Mouse (Mus musculus) heart, embryonic 11.5 days (tissue): ENCODE results near the gene Cyb5b. TPM values are rescaled to one million over a fixed set of nuclear protein-coding genes. Genes with fewer than 3 reads are reported as not detected.
A peak's percentile ranks its signal among the peaks of the same experiment; 100 is the strongest.

Experiments
- ATAC-seq: fragments of 200-750 bp; cut with Nextera tagmentation; replicated peaks from 2 replicates; pipeline ENCODE4 v1.8.0; 2017; ENCODE audit warnings: moderate library complexity; ENCODE audit not compliant: insufficient number of reproducible peaks, low FRiP score, low TSS enrichment
- H3K27ac ChIP-seq: fragments of 300-500 bp; sonication (generic); 2 replicates; pipeline ENCODE4 v1.5.1; 2014; ENCODE audit warnings: mild to moderate bottlenecking, low read depth, low read length
- H3K27me3 ChIP-seq: fragments of 300-500 bp; sonication (generic); 2 replicates; pipeline ENCODE4 v1.6.1; 2014; ENCODE audit warnings: mild to moderate bottlenecking, low read length, mixed read lengths; ENCODE audit not compliant: control insufficient read depth, insufficient read depth
- H3K36me3 ChIP-seq: fragments of 300-500 bp; sonication (generic); 2 replicates; pipeline ENCODE4 v1.6.1; 2014; ENCODE audit warnings: mild to moderate bottlenecking, low read length, moderate library complexity, mixed read lengths; ENCODE audit not compliant: control insufficient read depth, insufficient read depth
- H3K4me1 ChIP-seq: fragments of 300-500 bp; sonication (generic); 2 replicates; pipeline ENCODE4 v1.6.1; 2014; ENCODE audit warnings: low read length; ENCODE audit not compliant: control insufficient read depth, insufficient read depth
- H3K4me2 ChIP-seq: fragments of 300-500 bp; sonication (generic); 2 replicates; pipeline ENCODE4 v1.6.1; 2014; ENCODE audit warnings: mild to moderate bottlenecking, moderate library complexity
- H3K4me3 ChIP-seq: fragments of 300-500 bp; sonication (generic); 2 replicates; pipeline ENCODE4 v1.5.1; 2014; ENCODE audit warnings: low read depth, low read length
- H3K9ac ChIP-seq: fragments of 300-500 bp; sonication (generic); 2 replicates; pipeline ENCODE4 v1.6.1; 2014; ENCODE audit warnings: mild to moderate bottlenecking, low read depth, low read length, moderate library complexity
- H3K9me3 ChIP-seq: fragments of 300-500 bp; sonication (generic); replicated peaks from 2 replicates; pipeline ENCODE4 v1.6.1; 2016; ENCODE audit warnings: low read length; ENCODE audit not compliant: control insufficient read depth
- WGBS: fragments of 180-500 bp; shearing (Covaris S2); extraction: QIAGEN DNeasy Blood & Tissue Kit; methylation state at CpG from one replicate; pipeline ENCODE4 v1.1.7; 2014; ENCODE audit not compliant: insufficient replicate concordance; 5-methylcytosine and 5-hydroxymethylcytosine counted together
- polyA plus RNA-seq: library from polyadenylated mRNA; unstranded; fragments of >200 nt; fragmentation: Nextera tagmentation; extraction: Ambion mirVana; gene quantifications from 2 replicates; pipeline ENCODE4 v1.2.1, GENCODE M21; 2014

Gene Cyb5b
- polyA plus RNA-seq, 1 experiment from 2014 or later: 87.0 TPM

GRCm38 (mm10) chr8:107218091-107218490 lies 67.7 kb downstream of the Cyb5b start:
- Histone ChIP-seq H3K9me3 (no peaks in the 10 kb centered on the region), H3K36me3 (no peaks in the 10 kb centered on the region), H3K4me1 (peaks cover 15% of the 10 kb centered on the region), H3K27ac (no peak overlapping the region), H3K9ac (no peak overlapping the region), H3K27me3 (no peaks in the 10 kb centered on the region), H3K4me3 (no peak overlapping the region), H3K4me2 (no peak overlapping the region)
- no peak for ATAC-seq
- 84% methylated on average over 8 of the region's 8 CpGs for WGBS

GRCm38 (mm10) chr8:107219078-107219477 lies 68.6 kb downstream of the Cyb5b start:
- Histone ChIP-seq H3K4me3 (no peak overlapping the region), H3K27me3 (no peaks in the 10 kb centered on the region), H3K4me2 (no peak overlapping the region), H3K4me1 (peaks cover 16% of the 10 kb centered on the region), H3K27ac (no peak overlapping the region), H3K9me3 (no peaks in the 10 kb centered on the region), H3K36me3 (no peaks in the 10 kb centered on the region), H3K9ac (no peak overlapping the region)
- WGBS: 56% methylated on average over 2 of the region's 2 CpGs
- ATAC-seq: no peak

- H3K4me2 ChIP-seq: 0 out of 2 replicates have a peak overlapping the region, but pooled peaks have one; percentile 19
- H3K27ac ChIP-seq: peak overlapping the region; percentile 70
- H3K4me3 ChIP-seq: no peak overlapping the region
- peaks cover 18% of the 10 kb centered on the region for H3K4me1 ChIP-seq
- no peaks in the 10 kb centered on the region for H3K9me3 ChIP-seq
- ATAC-seq: 0 out of 2 replicates have a peak, but pooled peaks have one; percentile 26
- H3K9ac ChIP-seq: 0 out of 2 replicates have a peak overlapping the region, but pooled peaks have one; percentile 28
- 27% methylated on average over 8 of the region's 8 CpGs for WGBS
- H3K27me3 ChIP-seq: no peaks in the 10 kb centered on the region
- H3K36me3 ChIP-seq: no peaks in the 10 kb centered on the region
Measured at GRCm38 (mm10) chr8:107221924-107222851, 71.7 kb downstream of the Cyb5b start.

GRCm38 (mm10) chr8:107226183-107226582 lies 75.7 kb downstream of the Cyb5b start:
- 29% methylated on average over 9 of the region's 9 CpGs for WGBS
- Histone ChIP-seq H3K4me1 (peaks cover 19% of the 10 kb centered on the region), H3K4me2 (no peak overlapping the region), H3K27me3 (no peaks in the 10 kb centered on the region), H3K27ac (no peak overlapping the region), H3K9me3 (no peaks in the 10 kb centered on the region), H3K4me3 (no peak overlapping the region), H3K36me3 (no peaks in the 10 kb centered on the region), H3K9ac (0 out of 2 replicates have a peak overlapping the region, but pooled peaks have one; percentile 8)
- no peak for ATAC-seq

GRCm38 (mm10) chr8:107227011-107227626 lies 76.7 kb downstream of the Cyb5b start:
- H3K36me3 ChIP-seq: no peaks in the 10 kb centered on the region
- WGBS: 26% methylated on average over 11 of the region's 11 CpGs
- H3K4me1 ChIP-seq: peaks cover 13% of the 10 kb centered on the region
- H3K4me3 ChIP-seq: no peak overlapping the region
- ATAC-seq: no peak
- H3K27ac ChIP-seq: no peak overlapping the region
- no peaks in the 10 kb centered on the region for H3K27me3 ChIP-seq
- no peak overlapping the region for H3K9ac ChIP-seq
- no peak overlapping the region for H3K4me2 ChIP-seq
- H3K9me3 ChIP-seq: no peaks in the 10 kb centered on the region

- Histone ChIP-seq H3K4me2 (no peak overlapping the region), H3K9ac (no peak overlapping the region), H3K36me3 (no peaks in the 10 kb centered on the region), H3K27me3 (no peaks in the 10 kb centered on the region), H3K27ac (no peak overlapping the region), H3K9me3 (no peaks in the 10 kb centered on the region), H3K4me3 (no peak overlapping the region), H3K4me1 (no peaks in the 10 kb centered on the region)
- no peak for ATAC-seq
- WGBS: 86% methylated on average over 3 of the region's 3 CpGs
Measured at GRCm38 (mm10) chr8:107233251-107233650, 82.8 kb downstream of the Cyb5b start.

GRCm38 (mm10) chr8:107233718-107234117 lies 83.3 kb downstream of the Cyb5b start:
- no peak for ATAC-seq
- Histone ChIP-seq H3K9me3 (no peaks in the 10 kb centered on the region), H3K27ac (no peak overlapping the region), H3K4me1 (no peaks in the 10 kb centered on the region), H3K9ac (no peak overlapping the region), H3K4me2 (no peak overlapping the region), H3K4me3 (no peak overlapping the region), H3K36me3 (no peaks in the 10 kb centered on the region), H3K27me3 (no peaks in the 10 kb centered on the region)
- WGBS: 57% methylated on average over 2 of the region's 2 CpGs
